Mouse (Mus musculus): ENCODE data around the gene Cnst.

The Cnst gene

DNA sequence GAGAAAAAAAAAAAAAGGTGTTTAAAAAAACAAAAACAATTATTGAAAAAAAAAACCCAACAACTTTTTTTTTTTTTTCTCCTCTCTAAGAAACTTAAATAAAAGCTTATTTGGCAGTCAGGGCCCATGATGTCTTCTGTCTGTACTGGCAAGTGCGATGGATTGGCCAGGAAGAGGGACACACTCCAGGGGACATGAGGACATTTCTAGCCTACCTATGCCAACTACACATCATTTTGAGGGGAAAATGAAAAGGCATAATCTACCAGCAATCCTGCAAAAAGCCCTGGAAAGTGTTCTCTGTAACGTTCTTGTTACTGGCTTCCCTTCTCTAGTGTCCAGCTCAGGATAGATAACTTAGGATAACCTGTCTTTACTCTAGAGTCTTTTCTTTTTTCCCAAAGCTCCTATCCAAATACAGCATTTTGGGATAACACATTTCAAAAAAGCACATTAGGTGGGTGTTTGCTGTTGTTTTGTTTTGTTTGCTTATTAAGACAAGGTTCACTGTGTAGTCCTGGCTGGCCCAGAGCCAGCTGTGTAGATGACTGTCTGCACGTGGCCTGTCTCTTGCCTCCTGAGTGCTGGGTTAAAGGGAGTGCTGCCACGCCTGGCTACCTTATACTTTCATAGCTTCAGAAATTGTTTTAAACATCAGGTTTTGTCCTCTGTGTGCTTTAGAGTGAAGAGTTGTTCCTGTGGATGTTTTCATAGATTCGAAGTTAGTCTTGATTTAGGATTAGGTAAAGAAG, 7.2 kb downstream of the Cnst start:
- intact Hi-C loops (cut with DNase I), result no loop called here

DNA sequence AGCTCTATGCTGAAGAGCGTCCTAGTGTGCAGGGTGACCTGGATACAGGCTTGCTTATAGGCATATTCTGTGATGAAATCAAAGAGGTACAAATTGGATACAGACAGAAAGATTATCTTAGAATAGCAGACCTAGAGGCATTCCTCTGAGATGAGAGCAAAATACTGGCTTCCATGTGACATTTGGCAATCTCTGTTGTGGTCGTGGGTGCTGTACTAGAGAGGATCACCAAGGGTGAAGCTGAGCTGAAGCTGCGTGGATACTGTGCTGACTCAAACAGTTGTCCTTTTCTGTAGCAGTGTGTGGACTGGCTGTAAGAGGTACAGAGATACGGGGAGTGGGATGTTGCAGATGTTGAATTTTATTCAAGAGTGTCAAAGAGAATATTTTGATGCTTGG, 7.8 kb downstream of the Cnst start:
- intact Hi-C loops (cut with DNase I), result no loop called here

DNA sequence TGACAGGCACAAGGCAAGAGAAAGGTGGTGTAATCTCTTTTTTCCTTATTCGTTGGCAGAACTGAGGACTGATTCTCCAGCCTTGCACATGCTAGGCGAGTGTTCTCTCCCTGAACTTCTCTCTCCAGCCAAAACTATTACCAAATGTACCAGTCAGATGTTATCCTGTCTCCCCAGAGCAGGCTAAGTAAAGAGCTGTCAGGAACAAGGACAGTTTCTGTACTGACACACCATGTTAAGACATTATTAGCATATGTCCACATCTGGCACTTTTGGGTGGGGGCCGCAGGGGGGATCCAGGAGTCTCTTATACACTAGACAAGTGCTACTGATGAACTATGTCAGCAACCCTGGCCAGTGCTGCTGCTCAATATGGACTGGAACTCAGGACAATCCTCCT, 10.8 kb downstream of the Cnst start:
- intact Hi-C loops (cut with DNase I), result no loop called here

DNA sequence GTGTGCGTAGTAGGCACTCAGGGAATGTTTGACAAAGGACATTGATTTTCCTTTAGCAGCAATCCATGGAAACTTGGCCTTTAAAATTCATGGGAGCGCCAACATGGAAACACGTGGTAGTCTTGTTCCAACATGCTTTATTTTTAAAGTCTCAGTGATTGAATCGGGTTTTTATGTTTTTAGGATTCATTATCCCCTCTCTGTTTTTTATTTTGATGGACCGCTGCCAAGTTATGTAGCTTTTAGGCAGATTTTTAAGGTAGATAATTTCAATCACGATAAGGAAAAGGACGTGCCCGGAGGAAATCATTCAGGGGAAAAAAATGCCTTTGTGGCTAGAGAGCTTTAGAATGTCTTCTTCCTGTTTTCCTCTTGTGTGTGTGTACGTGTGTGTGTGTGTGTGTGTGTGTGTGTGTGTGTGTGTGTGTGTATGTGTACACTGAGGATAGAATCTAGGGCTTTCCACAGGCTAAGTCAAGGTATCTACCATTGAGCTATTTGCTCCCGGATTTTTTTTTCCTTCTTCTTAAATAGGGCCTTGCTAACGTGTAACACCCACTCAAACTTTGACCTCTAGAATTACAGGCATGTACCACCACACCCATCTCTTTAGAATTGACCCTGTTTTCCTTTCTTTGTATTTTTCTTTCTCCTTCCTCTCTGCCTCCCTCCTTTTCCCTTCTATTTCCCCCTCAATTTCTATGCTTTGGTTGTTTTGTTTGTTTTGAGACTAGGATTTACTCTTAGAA, 13.4 kb downstream of the Cnst start:
- intact Hi-C loops (cut with DNase I), result no loop called here

DNA sequence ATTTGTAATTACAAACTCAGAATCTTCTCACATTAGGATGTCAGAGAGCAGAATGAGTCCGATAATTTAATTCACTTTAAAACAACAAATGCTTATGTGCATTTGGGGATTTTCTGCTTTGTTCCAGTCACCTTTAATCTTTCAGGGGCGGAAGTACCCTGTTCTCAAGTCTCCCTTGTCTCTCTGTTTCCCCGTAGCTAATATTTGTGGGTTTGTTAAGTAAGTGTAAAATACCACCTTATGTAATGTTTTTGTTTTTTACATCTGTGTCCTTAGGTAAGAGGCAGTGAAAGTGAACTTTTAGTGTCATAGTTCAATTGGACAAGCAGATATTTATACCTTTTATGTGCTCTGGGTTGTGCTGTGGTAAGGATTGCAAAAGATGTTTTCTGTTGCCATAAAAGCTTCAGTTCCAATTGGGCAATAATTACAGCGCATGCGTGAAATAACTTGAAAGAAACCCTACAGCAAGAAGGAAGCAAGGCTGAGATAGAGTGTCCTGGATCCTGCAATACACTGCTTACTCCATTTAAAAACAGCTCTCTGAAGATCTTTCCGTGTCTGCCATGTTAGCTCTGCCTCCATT, 14.8 kb downstream of the Cnst start:
- intact Hi-C loops (cut with DNase I), result no loop called here

DNA sequence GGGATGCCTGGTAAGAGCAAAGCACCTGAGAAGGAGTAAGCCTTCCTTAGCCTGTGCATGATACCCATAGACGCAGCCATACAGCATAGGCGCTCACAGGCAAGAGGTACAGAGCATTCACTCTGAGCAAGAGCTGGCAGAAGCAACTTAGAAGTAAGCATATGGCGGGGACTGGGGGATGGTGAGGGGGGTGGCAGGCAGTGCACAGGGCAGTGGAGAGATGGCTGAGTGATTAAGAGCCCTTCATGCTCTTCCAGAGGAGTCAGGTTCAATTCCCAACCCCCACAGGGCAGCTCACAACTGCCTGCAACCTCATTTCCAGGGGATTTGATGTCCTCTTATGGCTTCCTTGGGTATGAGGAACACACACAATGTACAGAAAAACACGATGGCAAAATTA, 17.0 kb downstream of the Cnst start:
- intact Hi-C loops (cut with DNase I), result no loop called here

DNA sequence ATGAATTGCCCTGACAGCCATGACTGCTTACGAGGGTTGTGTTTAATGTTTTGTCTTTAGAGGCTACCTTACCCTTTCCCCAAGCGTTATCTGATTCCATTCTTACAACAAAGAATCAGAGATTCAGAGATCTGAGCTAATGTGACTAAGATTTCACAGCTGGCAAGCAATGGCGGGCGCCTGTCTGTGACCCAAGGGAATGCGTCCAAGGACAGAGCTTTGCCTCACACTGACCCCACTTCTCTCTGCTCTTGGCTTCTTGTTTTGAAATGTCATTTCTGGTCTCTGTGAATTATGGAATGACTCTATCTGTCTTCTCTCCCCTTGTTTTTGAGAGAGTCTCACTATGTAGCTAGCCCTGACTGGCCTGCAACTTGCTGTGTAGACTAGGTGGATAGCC, 17.8 kb downstream of the Cnst start:
- intact Hi-C loops (cut with DNase I), result no loop called here

DNA sequence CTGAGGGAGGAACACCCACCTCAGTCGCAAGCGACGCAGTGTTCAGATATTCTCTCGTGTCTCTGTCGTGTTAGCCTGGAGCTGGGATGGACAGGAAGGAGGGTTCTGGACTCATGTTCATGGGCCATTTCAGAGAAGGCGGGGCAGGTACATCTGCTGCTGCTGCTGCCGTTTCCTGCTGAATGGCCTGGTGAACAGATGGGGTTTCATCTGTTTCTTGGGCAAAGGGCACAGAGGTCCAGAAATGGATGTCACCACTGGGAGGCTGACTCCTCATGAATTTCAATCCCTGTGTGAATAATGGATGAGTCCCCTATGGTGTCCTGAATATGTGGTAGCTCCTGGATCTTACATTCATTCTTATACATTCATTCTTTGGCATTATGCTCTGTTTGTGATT, 21.4 kb downstream of the Cnst start:
- intact Hi-C loops (cut with DNase I), result no loop called here

DNA sequence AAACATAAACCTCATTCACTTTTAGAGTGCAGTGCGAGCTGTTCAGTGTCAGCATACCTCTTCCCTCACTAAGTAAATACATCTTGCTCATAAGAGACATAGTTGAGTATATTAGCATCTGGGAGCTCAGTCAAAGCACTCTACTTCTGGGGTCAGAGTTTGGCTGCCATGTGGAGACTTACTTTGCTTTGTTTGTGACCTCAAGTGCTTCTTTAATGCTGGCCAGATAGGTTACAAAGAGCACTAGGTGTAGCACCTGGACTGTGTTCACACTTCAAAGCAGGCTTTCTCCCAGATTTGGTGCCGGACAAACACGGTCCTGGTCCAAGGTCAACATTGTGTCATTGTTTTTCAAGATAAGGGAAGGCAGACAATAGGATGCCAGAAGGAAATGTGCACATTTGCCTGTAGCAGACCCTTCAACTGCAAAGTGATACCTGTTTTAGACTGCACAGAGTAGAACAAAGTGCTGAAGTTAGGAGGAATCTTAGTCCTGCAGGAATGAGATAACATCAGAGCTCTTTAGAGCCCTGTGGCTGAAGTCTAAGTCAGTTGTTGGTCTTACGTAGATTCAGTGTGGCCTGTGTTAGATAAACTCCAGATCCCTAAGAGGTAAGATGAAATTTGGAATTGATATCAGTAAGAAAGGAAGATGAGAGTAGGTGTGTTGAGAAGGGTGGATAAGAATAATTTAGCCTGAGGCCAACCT, 22.7 kb downstream of the Cnst start:
- intact Hi-C loops (cut with DNase I), result no loop called here

DNA sequence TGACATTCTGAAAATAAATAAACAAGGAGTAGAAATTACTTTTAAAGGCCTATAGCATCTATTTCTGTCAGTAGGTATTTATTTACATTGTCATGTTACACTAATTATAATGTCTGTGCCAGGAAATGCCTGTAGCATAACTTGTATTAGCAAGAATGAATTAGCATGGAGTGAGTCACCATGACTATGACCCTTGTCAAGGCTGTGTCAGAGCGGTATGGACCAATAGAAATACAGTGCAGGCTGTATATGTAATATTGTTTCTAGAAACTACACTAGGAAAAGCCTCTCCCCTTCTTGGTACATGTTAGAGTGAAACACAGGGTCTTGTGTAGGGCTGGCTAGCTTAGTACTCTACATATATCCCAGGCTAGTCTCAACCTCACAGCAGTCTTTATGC, 24.3 kb downstream of the Cnst start:
- intact Hi-C loops (cut with DNase I), result no loop called here

DNA sequence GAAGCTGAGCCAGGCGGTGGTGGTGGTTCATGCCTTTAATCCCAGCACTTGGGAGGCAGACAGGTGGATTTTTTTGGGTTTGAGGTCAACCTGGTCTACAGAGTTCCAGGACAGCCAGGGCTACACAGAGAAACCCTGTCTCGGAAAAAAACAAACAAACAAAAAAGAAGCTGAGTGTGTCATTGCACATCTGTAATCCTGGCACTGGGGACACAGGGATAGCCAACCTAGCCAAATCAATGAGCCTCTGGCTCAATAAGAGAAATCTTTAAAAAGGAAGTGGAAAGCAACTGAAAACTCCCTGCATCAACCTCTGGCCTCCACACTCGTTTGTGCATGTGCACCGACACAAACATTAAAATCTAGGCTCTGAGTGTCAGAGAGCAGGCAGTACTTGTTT, 25.5 kb downstream of the Cnst start:
- intact Hi-C loops (cut with DNase I), result no loop called here

DNA sequence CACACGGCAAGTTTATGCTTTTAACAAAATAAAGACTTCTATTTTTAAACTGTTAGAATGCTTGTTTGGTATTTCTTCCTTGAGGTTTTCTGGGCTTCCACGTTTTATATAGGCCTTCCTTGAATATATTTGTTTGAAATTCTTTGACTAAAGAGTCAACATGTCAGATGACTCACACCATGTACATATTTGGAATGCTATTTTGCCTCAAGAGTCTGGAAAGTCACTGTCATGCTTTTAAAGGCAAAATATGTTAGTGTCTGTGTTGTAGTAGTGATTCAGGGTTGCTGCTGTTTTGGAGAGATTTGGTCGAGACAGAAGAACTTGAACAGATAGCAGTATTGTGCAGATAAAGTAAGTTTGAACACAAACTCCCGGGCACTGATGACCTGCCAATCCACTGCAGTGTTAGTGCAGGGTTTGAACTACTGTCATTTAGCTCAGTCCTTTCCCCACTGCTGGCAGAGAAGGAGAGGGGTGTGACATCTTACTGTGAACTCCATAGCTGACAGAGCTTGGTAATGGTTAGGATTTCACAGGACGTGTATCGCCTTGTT, 27.6 kb downstream of the Cnst start:
- intact Hi-C loops (cut with DNase I), result no loop called here

DNA sequence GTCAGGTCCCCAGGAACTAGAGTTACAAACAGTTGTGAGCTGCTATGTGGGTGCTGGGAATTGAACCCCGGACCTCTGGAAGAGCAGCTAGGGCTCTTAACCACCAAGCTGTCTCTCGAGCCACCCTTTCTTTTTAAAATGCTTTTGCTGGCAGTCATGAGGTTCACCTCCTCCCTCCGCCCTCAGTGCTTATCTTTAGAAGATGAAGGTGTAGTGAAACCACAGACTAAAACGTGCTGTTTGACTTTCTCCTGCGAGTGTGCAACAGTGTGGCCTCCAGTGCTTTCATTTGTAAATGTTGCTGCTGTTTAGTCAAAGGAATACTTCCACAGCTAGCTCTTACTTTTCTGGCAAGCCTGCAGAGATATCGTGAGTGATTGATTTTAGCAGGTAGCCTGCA, 32.5 kb downstream of the Cnst start:
- intact Hi-C loops (cut with DNase I), result no loop called here

DNA sequence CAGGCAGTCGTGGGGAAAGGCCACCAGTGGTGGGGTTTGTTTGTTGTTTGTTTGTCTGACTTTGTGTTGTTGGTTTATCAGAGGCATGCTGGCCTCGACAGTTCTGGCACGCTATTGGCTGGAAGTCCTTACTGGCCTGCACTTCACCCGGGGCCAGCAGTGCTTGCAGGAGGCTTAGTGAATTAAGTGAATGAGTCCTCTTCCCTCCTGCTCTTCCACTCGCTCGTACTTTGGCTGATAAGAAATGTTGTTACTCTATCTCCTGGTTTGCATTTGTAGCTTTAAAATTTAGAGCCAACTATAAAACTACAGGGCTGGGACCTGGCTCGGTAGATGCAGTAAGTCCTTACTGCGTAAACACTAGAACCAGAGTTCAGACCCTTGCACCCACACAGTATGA, 34.0 kb downstream of the Cnst start:
- intact Hi-C loops (cut with DNase I), result no loop called here

DNA sequence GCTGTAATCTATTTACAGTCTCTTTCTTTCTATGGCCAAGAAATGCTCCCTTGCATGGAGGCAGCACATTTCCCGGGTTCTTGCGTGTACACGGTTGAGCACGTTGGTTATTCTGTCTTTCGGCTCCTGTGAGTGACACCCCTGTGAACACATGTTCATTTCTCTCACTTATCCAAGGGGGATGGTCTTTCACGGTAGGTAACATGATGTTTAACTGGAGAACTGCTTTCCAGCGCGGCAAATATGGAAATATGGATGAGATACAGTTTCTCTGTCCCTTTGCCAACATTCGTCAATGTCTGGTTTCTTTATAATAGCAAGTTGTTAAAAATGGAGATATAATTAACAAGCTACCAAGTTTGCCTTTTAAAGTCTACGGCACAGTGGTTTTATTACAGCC, 35.3 kb downstream of the Cnst start:
- intact Hi-C loops (cut with DNase I), result no loop called here

DNA sequence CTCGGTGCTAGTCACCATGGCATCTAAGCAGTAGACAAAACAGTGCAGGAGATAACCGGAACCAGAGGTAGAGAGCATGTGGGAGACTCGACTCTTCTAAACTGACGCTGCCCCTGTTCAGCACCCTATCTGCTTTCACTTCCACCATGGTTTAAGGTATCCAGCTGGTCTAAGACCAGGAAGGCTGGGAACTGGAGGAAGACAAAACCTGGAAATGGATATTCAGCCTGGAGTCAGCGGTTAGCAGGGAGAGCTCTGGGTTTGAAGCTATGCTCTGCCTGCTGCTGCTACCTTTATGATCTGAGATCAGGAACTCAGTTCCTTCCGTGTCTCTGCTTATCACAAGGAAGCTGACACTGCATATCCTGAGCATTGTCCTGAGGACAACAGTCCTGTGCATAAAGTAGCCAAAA, 35.9 kb downstream of the Cnst start:
- intact Hi-C loops (cut with DNase I), result no loop called here

DNA sequence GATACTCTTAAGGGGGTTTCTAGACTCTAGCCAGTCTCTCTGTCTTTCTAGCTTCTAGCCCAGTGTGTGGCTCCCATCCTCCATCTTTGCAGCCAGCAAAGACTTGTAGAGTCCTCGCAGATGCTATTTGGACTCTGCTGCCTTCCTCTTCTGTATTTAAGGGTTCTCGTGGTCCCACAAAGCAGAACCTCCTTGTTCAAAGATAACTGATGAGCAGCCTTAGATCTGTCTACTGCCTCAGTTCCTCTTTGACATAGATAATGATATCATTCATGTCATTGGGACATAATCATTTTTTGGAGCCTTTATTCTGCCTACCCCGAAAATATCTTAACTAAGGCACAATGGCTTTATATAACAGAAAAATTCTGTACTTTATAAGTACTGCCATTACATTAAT, 36.9 kb downstream of the Cnst start:
- intact Hi-C loops (cut with DNase I), result no loop called here

DNA sequence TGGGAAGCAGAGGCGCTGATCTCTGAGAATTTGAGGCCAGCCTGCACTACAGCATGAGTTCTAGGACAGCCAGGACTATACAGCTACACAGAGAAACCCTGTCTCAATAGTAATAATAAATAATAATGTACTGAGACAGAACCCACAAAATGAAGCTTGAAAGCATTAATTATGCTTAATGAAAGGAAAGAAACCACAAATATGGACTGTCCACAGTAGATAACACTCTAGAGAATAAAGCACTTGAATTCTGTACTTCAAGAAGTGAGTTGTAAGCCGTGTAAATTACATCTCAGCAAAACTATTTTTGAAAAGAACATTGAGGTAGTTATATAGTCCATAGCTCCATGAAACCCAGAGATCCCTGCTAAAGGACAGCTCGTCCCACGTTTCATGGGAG, 38.0 kb downstream of the Cnst start:
- intact Hi-C loops (cut with DNase I), result no loop called here

DNA sequence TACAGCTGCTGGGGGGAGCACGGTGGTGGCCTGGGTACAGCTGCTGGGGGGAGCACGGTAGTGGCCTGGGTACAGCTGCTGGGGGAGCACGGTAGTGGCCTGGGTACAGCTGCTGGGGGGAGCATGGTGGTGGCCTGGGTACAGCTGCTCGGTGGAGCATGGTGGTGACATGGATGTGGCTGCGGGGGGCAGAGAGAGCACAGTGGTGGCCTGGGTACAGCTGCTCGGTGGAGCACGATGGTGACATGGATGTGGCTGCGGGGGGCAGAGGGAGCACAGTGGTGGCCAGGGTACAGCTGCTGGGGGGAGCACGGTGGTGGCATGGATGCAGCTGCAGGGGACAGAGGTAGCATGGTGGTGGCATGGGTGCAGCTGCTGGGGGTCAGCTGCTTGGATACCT, 39.5 kb downstream of the Cnst start:
- intact Hi-C loops (cut with DNase I), result no loop called here

DNA sequence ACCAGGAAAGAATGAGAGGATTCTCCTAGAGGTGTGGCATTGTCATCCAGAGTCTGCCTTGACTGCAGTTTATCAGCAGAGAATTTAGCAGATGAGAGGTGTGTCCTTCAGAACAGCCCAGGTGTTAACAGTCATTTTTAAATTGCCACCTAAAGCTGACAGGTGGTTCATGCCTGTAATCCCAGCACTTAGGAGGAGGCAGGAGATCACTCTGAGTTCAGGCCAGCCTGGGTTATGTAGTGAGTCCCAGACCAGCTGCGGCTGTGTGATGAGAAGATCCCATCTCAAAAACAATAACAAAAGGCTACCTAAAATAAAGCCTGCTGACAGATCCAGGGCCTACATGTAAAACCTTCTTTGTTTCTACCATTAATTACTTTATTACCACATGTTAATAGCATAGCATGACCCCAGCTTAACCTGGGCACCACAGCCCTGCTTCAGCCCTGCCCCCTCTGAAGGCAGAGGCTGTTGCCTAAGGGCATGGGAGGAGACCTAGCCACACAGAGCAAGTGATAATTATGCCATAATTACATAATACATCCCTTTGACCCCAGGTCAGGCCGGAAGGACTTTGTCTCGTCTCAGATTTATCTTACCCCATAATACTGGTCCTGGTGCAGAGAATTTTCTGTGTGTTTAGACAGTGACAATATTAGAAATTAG, 40.4 kb downstream of the Cnst start:
- intact Hi-C loops (cut with DNase I), result no loop called here

DNA sequence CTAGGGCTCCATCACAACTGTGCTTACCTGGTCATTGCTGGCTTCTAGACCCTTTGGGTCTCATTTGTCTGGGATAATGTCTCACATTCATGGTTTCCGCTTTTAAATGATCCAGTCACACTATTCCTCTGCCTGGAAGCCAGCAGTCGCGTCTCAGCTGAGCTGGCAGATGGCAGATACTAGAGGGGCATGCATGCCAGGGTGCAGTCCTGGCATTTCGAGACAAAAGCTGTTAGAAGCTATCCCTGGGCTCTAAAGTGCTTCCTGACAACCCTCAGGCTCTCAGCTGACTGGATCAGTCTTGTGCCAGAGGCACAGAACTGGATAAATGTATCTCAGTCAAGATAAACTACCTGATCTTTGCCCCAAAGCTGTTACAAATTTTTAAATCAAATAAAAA, 42.1 kb downstream of the Cnst start:
- intact Hi-C loops (cut with DNase I), result no loop called here

Measured in adrenal gland (tissue).